Mouse (Mus musculus): ENCODE measurements around the gene Eng. TPM values are rescaled to one million over a fixed set of nuclear protein-coding genes. Genes with fewer than 3 reads are reported as not detected.
A peak's percentile ranks its signal among the peaks of the same experiment; 100 is the strongest.

Eng gene
- total RNA-seq, 2 experiments from 2014 or later: 16.4 to 19.7 TPM

DNA sequence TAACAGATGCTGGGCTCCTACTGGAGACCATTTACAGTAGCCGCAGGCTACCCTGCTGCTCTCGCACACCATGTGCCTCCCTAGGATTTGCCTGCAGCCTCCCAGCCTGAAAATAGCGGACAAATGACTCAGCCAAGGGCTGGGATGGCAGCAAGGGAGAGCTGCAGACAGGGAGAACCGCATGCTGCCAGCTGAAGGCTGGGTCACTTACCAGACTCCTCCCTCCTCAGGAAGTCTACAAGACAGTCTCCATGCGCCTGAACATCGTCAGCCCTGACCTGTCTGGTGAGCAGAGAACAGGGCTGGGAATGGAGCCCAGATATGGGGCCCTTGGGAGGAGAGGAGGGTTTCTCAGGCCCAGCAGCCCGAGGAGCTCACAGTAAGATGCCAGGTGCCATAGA, 33.7 kb downstream of the Eng start:
- DNase-seq (ENCODE audit: low spot score in 2 of 2): peak in 1 of 2 experiments; percentile 19
- H3K27ac ChIP-seq: peak overlapping the region; percentile 23; the same call in 1 of the 2 replicates
- TF ChIP-seq CTCF (conservative IDR thresholded peaks at IDR 0.05): no peak
- H3K4me3 ChIP-seq: no peak overlapping the region

DNA sequence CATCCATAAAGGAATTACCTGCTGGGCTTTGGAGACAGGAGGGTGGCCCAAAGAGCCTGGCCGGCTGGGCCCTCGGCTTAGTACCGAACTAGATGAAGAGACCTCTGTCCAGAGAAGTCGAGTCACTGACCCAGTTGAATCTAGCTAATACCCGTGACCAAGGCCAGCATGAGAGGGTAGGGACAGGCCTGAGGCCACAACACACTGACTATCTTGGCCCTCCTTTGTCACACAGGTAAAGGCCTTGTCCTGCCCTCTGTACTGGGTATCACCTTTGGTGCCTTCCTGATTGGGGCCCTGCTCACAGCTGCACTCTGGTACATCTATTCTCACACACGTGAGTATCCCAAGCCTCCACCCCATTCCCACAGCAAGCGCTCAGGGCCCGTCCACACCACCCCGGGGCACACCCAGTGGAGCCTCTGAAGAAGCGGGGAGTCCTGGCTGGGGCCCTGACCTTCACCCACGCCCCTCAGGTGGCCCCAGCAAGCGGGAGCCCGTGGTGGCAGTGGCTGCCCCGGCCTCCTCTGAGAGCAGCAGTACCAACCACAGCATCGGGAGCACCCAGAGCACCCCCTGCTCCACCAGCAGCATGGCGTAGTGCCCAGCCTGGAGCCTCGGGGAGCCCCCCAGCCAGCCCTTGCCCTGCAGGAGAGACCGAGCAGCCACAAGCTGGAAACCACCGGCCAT, 34.7 kb downstream of the Eng start:
- DNase-seq (ENCODE audit: low spot score in 2 of 2): no peak
- no peak overlapping the region for H3K27ac ChIP-seq
- no peak for TF ChIP-seq CTCF (conservative IDR thresholded peaks at IDR 0.05)
- no peak overlapping the region for H3K4me3 ChIP-seq

DNA sequence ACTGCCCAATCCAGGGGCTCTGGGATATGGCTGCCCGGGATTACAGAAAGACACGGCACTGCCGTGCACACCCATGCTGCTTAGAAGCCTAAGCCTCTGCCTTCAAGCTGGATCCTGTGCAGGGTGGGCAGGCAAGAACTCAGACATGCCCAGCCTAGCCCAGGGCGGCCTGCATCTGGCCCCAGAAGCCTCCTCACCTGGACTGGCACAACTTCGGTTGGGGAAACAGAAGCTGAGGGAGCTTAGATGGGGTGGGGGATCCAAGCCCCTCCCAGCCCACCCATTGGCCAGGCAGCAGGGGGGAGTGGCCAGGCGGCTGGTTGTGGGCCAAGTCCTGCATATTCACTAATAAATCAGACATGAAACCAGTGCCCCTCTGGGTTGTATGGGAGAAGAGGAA, 35.4 kb downstream of the Eng start:
- Histone ChIP-seq H3K4me3 (no peak overlapping the region), H3K27ac (no peak overlapping the region)
- no peak for DNase-seq (ENCODE audit: low spot score in 2 of 2)
- no peak for TF ChIP-seq CTCF (conservative IDR thresholded peaks at IDR 0.05)

DNA sequence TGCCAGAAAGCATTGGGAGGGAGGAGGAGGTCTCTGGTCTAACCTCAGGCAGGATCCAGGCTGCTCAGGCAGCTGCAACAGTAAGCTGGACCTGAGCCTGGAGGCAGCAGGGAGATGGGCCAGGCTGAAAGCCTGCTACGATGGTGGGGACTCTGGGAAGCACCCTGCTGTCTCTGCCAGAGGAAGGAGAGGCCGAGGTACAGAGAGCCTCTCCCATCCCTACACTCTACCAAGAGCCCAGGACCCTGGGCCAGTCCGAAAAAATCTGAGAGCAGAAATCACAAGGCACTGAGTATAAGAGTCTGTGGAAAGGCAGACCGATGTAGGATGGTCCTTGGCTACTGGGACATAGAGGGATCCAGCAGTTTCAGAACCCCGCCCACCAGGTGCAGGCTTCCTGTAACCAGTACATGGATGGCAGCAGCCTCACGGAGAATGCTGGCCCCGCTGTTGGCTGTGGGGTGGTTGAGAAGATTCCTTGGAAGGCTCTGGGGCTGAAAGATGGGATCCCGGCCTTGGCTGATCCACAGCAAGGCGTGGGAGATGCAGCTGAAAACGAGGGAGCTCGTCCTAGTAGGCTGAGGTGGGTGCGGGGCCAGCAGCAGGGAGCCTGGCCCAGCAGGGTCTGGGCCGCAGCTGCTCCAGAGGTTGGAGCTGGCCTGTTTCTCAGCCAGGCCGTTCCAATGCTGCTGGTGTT, 36.5 kb downstream of the Eng start:
- TF ChIP-seq CTCF (conservative IDR thresholded peaks at IDR 0.05): no peak

DNA sequence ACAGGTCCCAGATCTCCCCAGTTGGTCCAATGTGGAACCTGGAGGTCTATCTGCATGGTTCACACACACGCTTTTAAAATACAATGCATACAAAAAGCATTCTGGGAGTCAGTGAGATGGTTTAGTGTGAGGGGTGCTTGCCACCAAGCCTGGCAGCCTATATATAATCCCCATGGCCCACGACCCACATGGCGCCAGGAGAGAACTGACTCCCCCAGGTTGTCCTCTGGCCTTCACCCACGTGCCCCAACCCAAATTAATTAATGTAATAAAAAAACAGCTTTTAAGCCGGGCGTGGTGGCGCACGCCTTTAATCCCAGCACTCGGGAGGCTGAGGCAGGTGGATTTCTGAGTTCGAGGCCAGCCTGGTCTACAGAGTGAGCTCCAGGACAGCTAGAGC, 37.3 kb downstream of the Eng start:
- no peak overlapping the region for H3K4me3 ChIP-seq
- no peak for DNase-seq (ENCODE audit: low spot score in 2 of 2)
- no peak for TF ChIP-seq CTCF (conservative IDR thresholded peaks at IDR 0.05)
- no peak overlapping the region for H3K27ac ChIP-seq

More for the DNA sequence above, 36.5 kb downstream of the Eng start:
- no peak for DNase-seq (ENCODE audit: low spot score in 2 of 2)
- Histone ChIP-seq H3K4me3 (no peak overlapping the region), H3K27ac (no peak overlapping the region)

DNA sequence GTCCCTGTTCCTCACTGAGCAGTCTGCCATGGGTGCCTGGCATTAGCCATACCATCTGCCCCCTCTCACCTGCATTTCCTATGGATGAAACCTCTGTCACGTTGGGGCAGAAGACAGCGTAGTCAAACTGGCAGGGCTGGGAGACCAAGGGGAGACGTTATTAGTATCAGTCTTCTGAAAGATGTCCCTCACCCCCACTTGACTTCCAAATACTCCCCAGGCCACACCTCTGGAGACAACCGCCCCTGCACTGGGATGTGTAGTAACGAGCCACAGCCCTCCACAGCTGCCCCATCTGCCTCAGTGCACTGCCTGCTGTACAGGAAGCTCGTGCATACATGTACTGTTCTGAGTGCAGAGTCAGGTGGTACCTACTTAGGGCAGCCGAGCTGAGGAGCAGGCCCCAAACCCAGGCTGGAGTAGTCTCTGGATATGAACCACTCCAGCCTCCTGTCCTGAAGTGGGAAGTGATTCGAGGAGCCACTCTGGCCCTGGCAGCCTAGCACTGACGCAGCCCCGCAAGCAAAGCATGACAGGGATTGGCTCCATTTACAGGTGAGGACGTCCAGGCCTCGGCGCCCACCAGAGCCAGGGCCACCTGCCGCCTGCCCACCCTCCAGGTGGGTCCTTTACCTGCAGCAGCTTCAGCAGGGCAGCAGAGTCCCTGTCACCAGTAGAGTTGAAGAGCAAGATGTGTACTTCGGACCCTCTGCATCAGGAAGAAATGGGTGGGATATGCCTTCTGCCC, 38.5 kb downstream of the Eng start:
- no peak overlapping the region for H3K27ac ChIP-seq
- no peak for TF ChIP-seq CTCF (conservative IDR thresholded peaks at IDR 0.05)
- no peak overlapping the region for H3K4me3 ChIP-seq
- no peak for DNase-seq (ENCODE audit: low spot score in 2 of 2)

DNA sequence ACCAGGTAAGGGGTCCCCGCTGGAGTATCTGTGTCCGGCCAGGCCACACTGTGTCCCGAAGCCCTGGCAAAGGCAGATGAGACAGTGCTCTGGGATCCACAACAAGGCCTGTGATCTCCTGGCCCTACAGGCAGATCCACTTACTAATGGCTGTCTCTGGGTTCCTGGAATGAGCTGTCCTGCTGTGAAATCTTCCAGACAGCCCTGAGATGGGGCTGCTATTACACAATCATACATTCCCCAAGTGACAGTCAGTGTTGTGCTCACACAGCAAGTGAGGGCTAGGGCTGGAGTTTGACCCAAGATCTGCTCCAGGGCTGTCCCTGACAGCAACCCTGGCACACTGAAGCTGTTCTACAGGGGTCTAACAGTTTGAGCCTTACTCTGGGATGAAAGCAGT, 39.4 kb downstream of the Eng start:
- TF ChIP-seq CTCF (conservative IDR thresholded peaks at IDR 0.05): no peak
- Histone ChIP-seq H3K27ac (no peak overlapping the region), H3K4me3 (no peak overlapping the region)
- DNase-seq (ENCODE audit: low spot score in 2 of 2): no peak

DNA sequence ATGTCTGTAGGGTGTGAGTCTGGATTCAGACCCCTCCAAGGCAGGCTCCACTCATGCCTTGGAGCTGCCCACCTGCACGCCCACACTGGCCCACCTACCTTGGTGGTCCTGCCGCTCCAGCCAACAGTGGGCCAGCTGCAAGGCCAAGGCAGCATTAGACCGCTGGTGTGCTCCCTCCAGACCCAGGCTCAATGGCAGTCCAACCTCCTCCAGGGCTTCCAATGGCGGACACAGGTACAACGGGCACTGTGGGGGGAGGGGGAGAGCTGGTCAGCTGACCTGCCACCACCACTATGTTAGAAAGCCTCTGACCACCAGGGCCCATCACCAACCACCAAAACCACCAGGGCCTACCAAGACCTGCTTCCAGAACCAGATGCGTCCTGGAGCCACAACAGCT, 40.2 kb downstream of the Eng start:
- TF ChIP-seq CTCF (conservative IDR thresholded peaks at IDR 0.05): no peak
- no peak overlapping the region for H3K4me3 ChIP-seq
- H3K27ac ChIP-seq: no peak overlapping the region
- DNase-seq (ENCODE audit: low spot score in 2 of 2): no peak

DNA sequence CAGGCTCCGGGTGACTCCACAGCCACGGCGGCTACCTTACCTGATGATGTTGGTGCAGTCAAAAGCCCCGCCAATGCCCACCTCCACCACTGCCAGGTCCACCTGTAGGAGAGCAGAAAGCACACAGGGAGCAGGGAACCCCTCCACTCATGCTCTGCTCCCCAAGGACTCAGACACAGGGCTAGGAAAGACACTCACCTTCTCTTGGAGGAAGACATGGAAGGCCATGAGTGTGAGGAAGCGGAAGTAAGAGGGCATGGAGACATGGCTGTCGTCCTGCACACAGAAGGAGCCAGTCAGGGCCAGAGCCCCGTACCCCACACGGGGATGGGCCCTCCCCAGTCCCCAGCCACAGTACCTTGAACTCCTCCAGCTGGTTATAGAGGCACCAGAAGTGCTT, 41.2 kb downstream of the Eng start:
- DNase-seq (ENCODE audit: low spot score in 2 of 2): no peak
- TF ChIP-seq CTCF (conservative IDR thresholded peaks at IDR 0.05): no peak
- Histone ChIP-seq H3K27ac (no peak overlapping the region), H3K4me3 (no peak overlapping the region)

DNA sequence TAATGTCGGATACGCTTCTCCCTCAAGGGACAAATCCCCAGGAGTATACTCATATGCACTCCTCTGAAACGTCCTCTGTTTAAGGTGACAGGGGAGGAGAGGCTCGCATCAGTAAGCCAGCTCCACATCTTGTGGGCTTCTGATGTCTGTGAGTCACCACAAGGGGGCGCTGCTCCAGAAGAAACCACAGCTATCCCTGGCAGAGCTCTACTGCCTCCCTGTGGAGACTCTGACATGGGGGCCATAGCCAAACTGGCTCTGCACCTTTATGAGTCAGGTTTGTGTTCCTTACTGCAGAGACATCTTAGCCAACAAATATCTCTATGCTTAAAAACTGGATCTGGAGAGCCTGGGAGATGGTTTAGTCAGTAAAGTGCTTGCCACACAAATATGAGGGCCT, 43.0 kb downstream of the Eng start:
- DNase-seq (ENCODE audit: low spot score in 2 of 2): peak; percentile 87 to 92
- TF ChIP-seq CTCF (conservative IDR thresholded peaks at IDR 0.05): peak; percentile 100
- no peak overlapping the region for H3K27ac ChIP-seq
- H3K4me3 ChIP-seq: no peak overlapping the region

DNA sequence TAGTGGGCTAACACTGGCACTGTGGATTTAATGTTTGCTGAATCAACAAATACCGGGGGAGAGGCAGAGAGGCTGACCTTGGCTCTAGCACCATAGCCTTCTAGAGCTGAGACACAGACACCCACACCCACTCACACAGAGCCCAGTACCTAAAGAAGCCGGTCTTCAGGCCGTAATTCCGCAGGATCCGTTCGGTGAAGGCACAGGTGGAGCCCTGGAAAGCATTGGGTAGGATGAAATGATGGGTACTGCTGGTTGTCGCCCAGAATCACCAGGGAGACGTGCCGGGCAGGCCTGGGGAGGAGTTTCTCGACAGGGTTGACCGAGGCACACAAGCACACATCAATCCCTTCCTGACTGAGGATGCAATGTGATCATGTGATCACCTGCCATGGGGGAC, 44.6 kb downstream of the Eng start:
- no peak overlapping the region for H3K4me3 ChIP-seq
- TF ChIP-seq CTCF (conservative IDR thresholded peaks at IDR 0.05): no peak
- no peak for DNase-seq (ENCODE audit: low spot score in 2 of 2)

DNA sequence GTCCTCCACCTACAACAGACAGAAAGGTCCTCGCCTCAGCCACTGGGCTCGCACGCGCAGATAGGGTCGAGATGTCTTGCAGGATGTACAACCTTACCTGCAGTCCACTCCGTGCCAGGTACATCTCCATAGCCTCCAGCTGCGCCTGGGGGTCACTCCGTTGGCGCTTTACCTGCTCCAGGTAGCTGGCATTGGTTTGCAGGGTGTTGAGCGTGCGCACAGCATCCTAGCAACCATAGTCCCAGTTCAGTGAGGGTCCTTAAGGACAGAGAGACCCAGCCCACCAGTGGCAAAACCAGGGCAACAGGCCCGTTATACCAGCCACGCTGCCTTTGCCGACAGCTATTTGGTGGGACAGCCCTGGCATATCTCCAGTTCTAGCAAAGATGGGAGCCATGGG, 46.1 kb downstream of the Eng start:
- Histone ChIP-seq H3K27ac (no peak overlapping the region), H3K4me3 (no peak overlapping the region)
- TF ChIP-seq CTCF (conservative IDR thresholded peaks at IDR 0.05): no peak
- DNase-seq (ENCODE audit: low spot score in 2 of 2): no peak

More for the DNA sequence above, 44.6 kb downstream of the Eng start:
- no peak overlapping the region for H3K27ac ChIP-seq

DNA sequence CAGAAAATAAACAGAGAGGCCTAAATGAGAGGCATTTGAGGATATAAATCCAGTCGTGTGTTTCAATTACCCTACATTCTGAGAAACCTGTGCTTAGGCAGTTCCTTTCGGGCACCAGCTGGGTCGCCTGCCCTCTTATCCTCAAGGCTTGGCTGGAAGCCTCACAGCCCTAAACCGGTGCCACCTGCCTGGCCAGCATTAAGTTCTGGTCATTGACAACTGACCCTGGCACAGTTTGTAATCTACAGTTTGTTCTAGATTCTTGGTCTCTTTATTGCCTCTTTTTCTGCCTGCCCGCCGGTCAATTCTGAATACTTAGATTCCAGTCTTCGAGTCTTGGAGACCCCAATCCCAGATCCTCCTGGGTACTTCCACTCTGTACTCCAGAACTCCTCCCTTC, 46.9 kb downstream of the Eng start:
- peak overlapping the region; percentile 97; the same call in 1 of the 2 replicates for H3K27ac ChIP-seq
- H3K4me3 ChIP-seq: peak overlapping the region; percentile 87
- TF ChIP-seq CTCF (conservative IDR thresholded peaks at IDR 0.05): no peak
- no peak for DNase-seq (ENCODE audit: low spot score in 2 of 2)
